Mouse (Mus musculus) thymus, adult 2 months (tissue): Measurements from ENCODE around the gene Kdm3a.

ENCODE experiments used
- CTCF ChIP-seq: fragments of 200-500 bp; IDR thresholded peaks from 2 replicates; pipeline ENCODE4 v1.5.1; 2012; ENCODE audit warnings: mild to moderate bottlenecking, control low read depth, low read length, moderate library complexity, borderline replicate concordance; ENCODE audit not compliant: control insufficient read depth, poor library complexity, insufficient read depth; ENCODE audit errors: extremely low read depth
- POLR2A ChIP-seq: fragments of 200-500 bp; IDR thresholded peaks from 2 replicates; pipeline ENCODE4 v1.6.1; 2012; ENCODE audit warnings: mild to moderate bottlenecking, low read length, control low read depth, moderate library complexity; ENCODE audit not compliant: control insufficient read depth, poor library complexity, insufficient read depth; ENCODE audit errors: extremely low read depth

DNA sequence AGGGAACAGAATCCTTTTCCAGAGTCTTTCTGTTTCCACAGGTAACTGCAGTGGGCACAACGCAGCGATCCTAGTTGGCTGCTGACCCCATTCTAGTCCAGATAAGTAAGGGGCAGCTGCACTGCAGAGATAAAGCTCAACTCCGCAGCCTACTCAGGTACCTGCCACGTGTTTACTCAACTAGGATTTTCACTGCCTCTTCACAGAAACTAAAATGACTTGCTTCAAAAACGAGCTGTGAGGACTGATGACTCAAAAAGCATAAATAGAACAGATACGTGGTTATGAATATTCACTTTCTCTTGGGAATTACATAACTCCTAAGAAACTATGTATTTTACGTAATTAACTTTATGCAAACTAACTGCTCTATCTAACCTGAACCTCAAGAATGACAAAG, 22.8 kb downstream of the Kdm3a start:
- TF ChIP-seq CTCF (no peak), POLR2A (no peak)
